ENCODE assay signal across 22 mouse cellular contexts in genomic region chr5:124470591-124471171, GRCm38 (mm10). TPM values are rescaled to one million over a fixed set of nuclear protein-coding genes. Genes with fewer than 3 reads are reported as not detected.
A peak's percentile ranks its signal among the peaks of the same experiment; 100 is the strongest.
DNase-seq lines count a peak whose midpoint lies in the region; ATAC-seq and TF ChIP-seq lines count a peak whose summit lies in the region.
"Had no signal": no experiment of that assay in that cellular context is flagged by ENCODE, and none has a peak within 500 bp of the region (broad histone marks: within the 10 kb centered on the region; RNA-seq: fewer than 3 reads in every experiment).

No protein-coding gene starts in this region.

- H3K9me3 ChIP-seq in kidney, embryonic 15.5 days (replicated peaks) = no peaks in the 10 kb centered on the region
- H3K9me3 ChIP-seq in ES-E14 (ENCODE audit: control insufficient read depth, insufficient read depth, low read depth, low read length) = no peaks in the 10 kb centered on the region
- H3K9me3 ChIP-seq: embryonic facial prominence, embryonic 12.5 days; forebrain, embryonic 15.5 days; G1E; heart, embryonic 10.5 days; hindbrain, embryonic 10.5 days had no signal

- H3K9ac ChIP-seq in kidney, embryonic 15.5 days = no peak overlapping the region
- H3K9ac ChIP-seq in ES-E14 (ENCODE audit: insufficient read depth, low read depth, low read length, poor library complexity, severe bottlenecking) = no peak overlapping the region
- H3K9ac ChIP-seq: embryonic facial prominence, embryonic 12.5 days; forebrain, embryonic 15.5 days; hindbrain, embryonic 14.5 days had no signal

- no peak for TF ChIP-seq POLR2A in bone marrow macrophage, adult 2 months (IDR thresholded peaks at IDR 0.05; ENCODE audit: borderline replicate concordance, low read depth, low read length)

- H3K27ac ChIP-seq in kidney, embryonic 15.5 days = 0 out of 2 replicates have a peak overlapping the region, but pooled peaks have one; percentile 24
- no peak overlapping the region for H3K27ac ChIP-seq in ES-E14 (ENCODE audit: insufficient read depth, low read depth, low read length, poor library complexity, severe bottlenecking)
- peak overlapping the region; percentile 55 for H3K27ac ChIP-seq in bone marrow macrophage, adult 2 months (ENCODE audit: insufficient read depth, low read depth, low read length)
- H3K27ac ChIP-seq: embryonic facial prominence, embryonic 12.5 days; forebrain, embryonic 15.5 days; heart, embryonic 10.5 days; hindbrain, embryonic 10.5 days; hindbrain, embryonic 14.5 days had no signal

- in situ Hi-C loops in ES-E14 (cut with MboI; ENCODE audit: low sequenced_read_pairs in 2 of 2, unreplicated experiment in 2 of 2) = no loop called here

- 74% methylated on average over 6 of the region's 6 CpGs for WGBS in kidney, embryonic 15.5 days

- intact Hi-C loops in heart, postnatal 14 days (cut with DNase I) = no loop called here

- H3K4me1 ChIP-seq in kidney, embryonic 15.5 days = peaks cover 5% of the 10 kb centered on the region
- no peaks in the 10 kb centered on the region for H3K4me1 ChIP-seq in ES-E14 (ENCODE audit: control insufficient read depth in 2 of 2, insufficient read depth in 2 of 2, low read length in 2 of 2, poor library complexity in 1 of 2)
- H3K4me1 ChIP-seq in bone marrow macrophage, adult 2 months (ENCODE audit: control insufficient read depth, insufficient read depth, low read length) = peaks cover 45% of the 10 kb centered on the region

- no peak overlapping the region for H3K4me2 ChIP-seq in kidney, embryonic 15.5 days
- H3K4me2 ChIP-seq: embryonic facial prominence, embryonic 12.5 days; forebrain, embryonic 15.5 days; hindbrain, embryonic 14.5 days had no signal

- no peak for ATAC-seq in kidney, embryonic 15.5 days (replicated peaks; ENCODE audit: low FRiP score)
- no peak for ATAC-seq in CD4-positive, CD25-positive, alpha-beta regulatory T cell, adult 4 months
- ATAC-seq: forebrain, embryonic 15.5 days had no signal

- TF ChIP-seq CTCF in bone marrow macrophage, adult 2 months (IDR thresholded peaks at IDR 0.05; ENCODE audit: low read depth, low read length) = no peak

- H3K4me3 ChIP-seq in kidney, embryonic 15.5 days (replicated peaks) = no peak overlapping the region
- no peak overlapping the region for H3K4me3 ChIP-seq in ES-E14 (ENCODE audit: insufficient read depth in 1 of 2, low read depth in 1 of 2, low read length in 2 of 2, poor library complexity in 1 of 2, severe bottlenecking in 1 of 2)
- H3K4me3 ChIP-seq in bone marrow macrophage, adult 2 months (ENCODE audit: insufficient read depth, low read length) = no peak overlapping the region
- H3K4me3 ChIP-seq: embryonic facial prominence, embryonic 12.5 days; forebrain, embryonic 15.5 days; heart, embryonic 10.5 days; hindbrain, embryonic 10.5 days had no signal

- no peak for DNase-seq in kidney, adult 18-20 months
- peak; percentile 42 to 62 for DNase-seq in B cell, adult 2 months
- no peak for DNase-seq in ES-E14 (ENCODE audit: low read depth, low spot score)
- no peak for DNase-seq in heart, postnatal 14 days
- DNase-seq in cerebellum, adult 11 months = no peak
- DNase-seq: adrenal gland, adult 8-10 months; adrenal gland, postnatal 36 days; cerebellum, adult 11-12 months; cerebellum, adult 9-10 months; cerebellum, postnatal 25 days; gastrocnemius, postnatal 10 days; heart, adult 18-20 months; heart, postnatal 10 days had no signal

- peaks cover 40% of the 10 kb centered on the region for H3K36me3 ChIP-seq in kidney, embryonic 15.5 days
- peaks cover 4% of the 10 kb centered on the region; the same call in 1 of the 2 replicates for H3K36me3 ChIP-seq in ES-E14 (ENCODE audit: control insufficient read depth, insufficient read depth, low read length, poor library complexity, severe bottlenecking)

- H3K27me3 ChIP-seq in kidney, embryonic 15.5 days = no peaks in the 10 kb centered on the region
- H3K27me3 ChIP-seq: embryonic facial prominence, embryonic 12.5 days; forebrain, embryonic 15.5 days had no signal

TF ChIP-seq in ES-E14, 5 proteins besides CTCF, POLR2A, EP300 and RAD21:
- TF ChIP-seq ZC3H11A (IDR thresholded peaks at IDR 0.05; ENCODE audit: borderline replicate concordance, low read depth, low read length) (no peak), ZNF384 (IDR thresholded peaks at IDR 0.05; ENCODE audit: low read depth, low read length) (no peak), CHD2 (IDR thresholded peaks at IDR 0.05; ENCODE audit: low read depth, low read length) (no peak), MAFK (IDR thresholded peaks at IDR 0.05; ENCODE audit: insufficient read depth, low read depth, low read length) (peak; percentile 54)

RNA-seq across cellular contexts. Expression of gene Rilpl2, which starts 7.5 kb away (rescaled TPM):
- 29.6 and 32.8 TPM in 2 replicates for polyA plus RNA-seq in kidney, embryonic 15.5 days (2015; fragmentation: Nextera tagmentation; extraction: Ambion mirVana)
- total RNA-seq in ES-E14 (2012; rRNA removed) = 7.3 and 8.9 TPM in 2 replicates
- polyA plus RNA-seq in bone marrow macrophage, adult 2 months (2012; ENCODE audit: insufficient read depth, insufficient read length, missing spikeins) = 106 and 113 TPM in 2 replicates
- 10 to 100 TPM; 51.3 to 54.0 TPM for polyA plus RNA-seq in CD4-positive, CD25-positive, alpha-beta regulatory T cell, adult 4 months (2017; shearing (Covaris generic))
- total RNA-seq in heart, postnatal 14 days (2021) = 1 to 10 TPM; 8.8 to 9.5 TPM

RNA-seq across cellular contexts. Expression of gene Snrnp35, which starts 12.3 kb away (rescaled TPM):
- polyA plus RNA-seq in kidney, embryonic 15.5 days (2015; fragmentation: Nextera tagmentation; extraction: Ambion mirVana) = 26.7 and 27.4 TPM in 2 replicates
- 7.5 and 10.6 TPM in 2 replicates for total RNA-seq in ES-E14 (2012; rRNA removed)
- polyA plus RNA-seq in bone marrow macrophage, adult 2 months (2012; ENCODE audit: insufficient read depth, insufficient read length, missing spikeins) = 20.5 and 21.6 TPM in 2 replicates
- 10 to 100 TPM in 1 of 2 experiments, 1 to 10 TPM in 1; 4.7 to 14.2 TPM for polyA plus RNA-seq in CD4-positive, CD25-positive, alpha-beta regulatory T cell, adult 4 months (2017; shearing (Covaris generic))
- total RNA-seq in heart, postnatal 14 days (2021) = 10 to 100 TPM in 1 of 2 experiments, 1 to 10 TPM in 1; 9.6 to 13.1 TPM

RNA-seq across cellular contexts. Expression of gene Kmt5a, which starts 31.0 kb away (rescaled TPM):
- polyA plus RNA-seq in kidney, embryonic 15.5 days (2015; fragmentation: Nextera tagmentation; extraction: Ambion mirVana) = 45.5 and 49.9 TPM in 2 replicates
- 62.6 and 69.8 TPM in 2 replicates for total RNA-seq in ES-E14 (2012; rRNA removed)
- 49.2 and 58.6 TPM in 2 replicates for polyA plus RNA-seq in bone marrow macrophage, adult 2 months (2012; ENCODE audit: insufficient read depth, insufficient read length, missing spikeins)
- polyA plus RNA-seq in CD4-positive, CD25-positive, alpha-beta regulatory T cell, adult 4 months (2017; shearing (Covaris generic)) = 10 to 100 TPM; 19.8 to 19.9 TPM
- total RNA-seq in heart, postnatal 14 days (2021) = 100 to 1,000 TPM; 161 to 185 TPM

RNA-seq across cellular contexts. Expression of gene Sbno1, which starts 44.9 kb away (rescaled TPM):
- 90.0 and 96.2 TPM in 2 replicates for polyA plus RNA-seq in kidney, embryonic 15.5 days (2015; fragmentation: Nextera tagmentation; extraction: Ambion mirVana)
- total RNA-seq in ES-E14 (2012; rRNA removed) = 86.4 and 95.2 TPM in 2 replicates
- 57.5 and 59.2 TPM in 2 replicates for polyA plus RNA-seq in bone marrow macrophage, adult 2 months (2012; ENCODE audit: insufficient read depth, insufficient read length, missing spikeins)
- 100 to 1,000 TPM; 163 to 182 TPM for polyA plus RNA-seq in CD4-positive, CD25-positive, alpha-beta regulatory T cell, adult 4 months (2017; shearing (Covaris generic))
- 10 to 100 TPM; 66.7 to 70.9 TPM for total RNA-seq in heart, postnatal 14 days (2021)

Comparison
In these comparisons a context has a peak if more than half of its experiments do, and no peak if none do; other contexts are left out.
1. DNase-seq: peak in B cell, adult 2 months (2 of 2); none in kidney, adult 18-20 months (single experiment), ES-E14 (single experiment), heart, postnatal 14 days (0 of 2) and cerebellum, adult 11 months (single experiment).